Mouse (Mus musculus) naive thymus-derived CD4-positive, alpha-beta T cell, adult 5 months (primary cell): ENCODE measurements around the gene Krt78. TPM values are rescaled to one million over a fixed set of nuclear protein-coding genes. Genes with fewer than 3 reads are reported as not detected.

Experiments used
- polyA plus RNA-seq: library from polyadenylated mRNA; unstranded; fragments of 100-300 nt; shearing (Covaris generic); gene quantifications from one replicate; pipeline ENCODE4 v1.2.1, GENCODE M21; 2017

Krt78 gene
- polyA plus RNA-seq = not detected

GRCm38 (mm10) chr15:101954187-101954586, at the start of gene Krt78:
Krt78 (minus strand) TSS chr15:101954287.

GRCm38 (mm10) chr15:101940274-101940829, 13.7 kb downstream of the Krt78 start, which contains the start of gene Krt79:
Krt79 (minus strand) TSS chr15:101940324.

GRCm38 (mm10) chr15:101924635-101925034, 29.5 kb downstream of the Krt78 start, which contains the start of gene Krt4:
Krt4 (minus strand) TSS chr15:101924735.

Other genes starting within 250 kb of the Krt78 start
- gene Krt5, start 241.4 kb downstream of the Krt78 start, polyA plus RNA-seq = not detected
- not detected for gene Krt71, start 211.2 kb downstream of the Krt78 start, polyA plus RNA-seq
- gene Krt72, start 167.8 kb downstream of the Krt78 start, polyA plus RNA-seq = not detected
- gene Krt73, start 151.9 kb downstream of the Krt78 start, polyA plus RNA-seq = not detected
- not detected for gene Krt2, start 136.1 kb downstream of the Krt78 start, polyA plus RNA-seq
- gene Krt1, start 103.5 kb downstream of the Krt78 start, polyA plus RNA-seq = not detected
- gene Krt77, start 84.6 kb downstream of the Krt78 start, polyA plus RNA-seq = not detected
- not detected for gene Krt76, start 61.4 kb downstream of the Krt78 start, polyA plus RNA-seq
- 0.16 TPM for gene Krt4, start 29.6 kb downstream of the Krt78 start, polyA plus RNA-seq
- not detected for gene Krt79, start 14.0 kb downstream of the Krt78 start, polyA plus RNA-seq
- gene Krt8, start 50.2 kb upstream of the Krt78 start, polyA plus RNA-seq = not detected
- not detected for gene Krt18, start 73.9 kb upstream of the Krt78 start, polyA plus RNA-seq
- gene Eif4b, start 119.5 kb upstream of the Krt78 start, polyA plus RNA-seq = 119 TPM
- gene Tns2, start 146.1 kb upstream of the Krt78 start, polyA plus RNA-seq = not detected
- gene Spryd3, start 181.9 kb upstream of the Krt78 start, polyA plus RNA-seq = 30.0 TPM
- gene Igfbp6, start 190.1 kb upstream of the Krt78 start, polyA plus RNA-seq = 0.31 TPM
- not detected for gene Soat2, start 196.2 kb upstream of the Krt78 start, polyA plus RNA-seq
- gene Zfp740, start 249.0 kb upstream of the Krt78 start, polyA plus RNA-seq = 135 TPM